Mouse (Mus musculus) lung, postnatal 0 days (tissue): ENCODE data around the gene Galm. TPM values are rescaled to one million over a fixed set of nuclear protein-coding genes. Genes with fewer than 3 reads are reported as not detected.

Source experiments
- ATAC-seq: fragments of 200-750 bp; cut with Nextera tagmentation; 2 replicates; pipeline ENCODE4 v1.8.0; 2017; ENCODE audit warnings: moderate library complexity
- DNase-seq: peaks from one replicate; pipeline ENCODE4 v3.0.0-alpha.2; 2016; ENCODE audit warnings: low spot score
- H3K27ac ChIP-seq: fragments of 300-500 bp; sonication (generic); 2 replicates; pipeline ENCODE4 v1.5.1; 2014; ENCODE audit warnings: antibody characterized with exemption, mild to moderate bottlenecking, low read length, mixed read lengths
- H3K27me3 ChIP-seq: fragments of 300-500 bp; sonication (generic); replicated peaks from 2 replicates; pipeline ENCODE4 v1.6.1; 2014; ENCODE audit warnings: low read length, mixed read lengths; ENCODE audit not compliant: insufficient read depth
- H3K36me3 ChIP-seq: fragments of 300-500 bp; sonication (generic); 2 replicates; pipeline ENCODE4 v1.6.1; 2014; ENCODE audit warnings: low read length, mixed read lengths; ENCODE audit not compliant: insufficient read depth
- H3K4me1 ChIP-seq: fragments of 300-500 bp; sonication (generic); 2 replicates; pipeline ENCODE4 v1.6.1; 2014; ENCODE audit warnings: antibody characterized with exemption, low read depth, low read length, mixed read lengths; ENCODE audit not compliant: insufficient read depth
- H3K4me2 ChIP-seq: fragments of 300-500 bp; sonication (generic); replicated peaks from 2 replicates; pipeline ENCODE4 v1.6.1; 2014; ENCODE audit warnings: low read depth, mild to moderate bottlenecking, low read length, moderate library complexity, mixed read lengths
- H3K4me3 ChIP-seq: fragments of 300-500 bp; sonication (generic); 2 replicates; pipeline ENCODE4 v1.5.1; 2014; ENCODE audit warnings: low read depth, low read length
- H3K9ac ChIP-seq: fragments of 300-500 bp; sonication (generic); replicated peaks from 2 replicates; pipeline ENCODE4 v1.6.1; 2014; ENCODE audit warnings: low read depth, mild to moderate bottlenecking
- H3K9me3 ChIP-seq: fragments of 300-500 bp; sonication (generic); 2 replicates; pipeline ENCODE4 v1.6.1; 2016; ENCODE audit warnings: low read length, mixed read lengths
- CTCF ChIP-seq: IDR thresholded peaks from 2 replicates; pipeline ENCODE4 v1.5.1; 2016; ENCODE audit warnings: antibody characterized with exemption, mild to moderate bottlenecking
- EP300 ChIP-seq: IDR thresholded peaks from 2 replicates; pipeline ENCODE4 v1.6.1; 2016; ENCODE audit warnings: antibody characterized with exemption, mild to moderate bottlenecking, control low read depth
- WGBS: fragments of 180-500 bp; shearing (Covaris S2); extraction: QIAGEN DNeasy Blood & Tissue Kit; methylation state at CpG from one replicate; pipeline ENCODE4 v1.1.7; 2014; 5-methylcytosine and 5-hydroxymethylcytosine counted together
- polyA plus RNA-seq: library from polyadenylated mRNA; unstranded; fragments of >200 nt; fragmentation: Nextera tagmentation; extraction: Ambion mirVana; gene quantifications from 2 replicates; pipeline ENCODE4 v1.2.1, GENCODE M21; 2015

Gene Galm
- polyA plus RNA-seq, 1 experiment from 2014 or later = 7.5 TPM

DNA sequence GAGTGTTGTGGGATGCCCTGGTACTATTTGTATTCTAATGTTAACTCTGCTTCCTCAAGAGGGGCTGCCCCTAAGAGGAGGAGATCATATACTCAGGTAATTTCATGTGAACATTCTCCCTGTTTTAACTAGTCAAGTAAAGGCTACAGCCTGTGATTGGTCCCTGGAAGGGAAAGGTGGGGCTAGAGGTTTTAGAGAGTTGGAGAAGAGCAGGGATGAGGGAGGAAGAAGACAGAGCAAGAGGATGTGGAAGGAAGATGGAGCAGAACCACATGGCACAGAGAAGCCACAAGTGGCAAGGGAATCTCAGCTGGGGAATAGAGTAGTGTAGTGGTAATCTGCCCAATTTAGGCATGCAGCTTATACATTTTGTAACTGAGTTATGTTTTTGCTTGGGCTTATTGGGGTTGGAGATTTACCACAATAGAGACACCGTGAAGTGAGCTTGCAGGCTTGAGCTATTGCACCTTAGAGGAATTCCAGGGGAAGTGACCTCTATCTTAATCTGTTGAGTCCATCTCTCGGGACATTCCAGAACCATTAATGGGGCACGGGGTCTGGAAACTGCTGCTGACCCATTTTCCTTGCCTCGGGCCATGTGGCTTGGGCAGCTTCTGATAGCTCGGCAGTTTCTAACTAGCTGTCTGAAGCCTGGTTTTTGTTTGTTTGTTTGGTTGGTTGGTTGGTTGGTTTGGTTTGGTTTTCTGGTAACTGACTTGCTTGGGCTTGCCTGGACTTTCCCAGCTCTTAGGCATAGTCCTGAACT is 2.1 kb upstream of the Galm start:
- no peak overlapping the region for H3K4me2 ChIP-seq
- DNase-seq = no peak
- no peak overlapping the region for H3K9ac ChIP-seq
- no peaks in the 10 kb centered on the region for H3K9me3 ChIP-seq
- no peak overlapping the region for H3K4me3 ChIP-seq
- no peaks in the 10 kb centered on the region; the same call in 1 of the 2 replicates for H3K4me1 ChIP-seq
- TF ChIP-seq EP300 (no peak), CTCF (no peak)
- 75% methylated on average over 5 of the region's 5 CpGs for WGBS
- no peak overlapping the region for H3K27ac ChIP-seq
- ATAC-seq = no peak
- no peaks in the 10 kb centered on the region for H3K27me3 ChIP-seq
- H3K36me3 ChIP-seq = no peaks in the 10 kb centered on the region

DNA sequence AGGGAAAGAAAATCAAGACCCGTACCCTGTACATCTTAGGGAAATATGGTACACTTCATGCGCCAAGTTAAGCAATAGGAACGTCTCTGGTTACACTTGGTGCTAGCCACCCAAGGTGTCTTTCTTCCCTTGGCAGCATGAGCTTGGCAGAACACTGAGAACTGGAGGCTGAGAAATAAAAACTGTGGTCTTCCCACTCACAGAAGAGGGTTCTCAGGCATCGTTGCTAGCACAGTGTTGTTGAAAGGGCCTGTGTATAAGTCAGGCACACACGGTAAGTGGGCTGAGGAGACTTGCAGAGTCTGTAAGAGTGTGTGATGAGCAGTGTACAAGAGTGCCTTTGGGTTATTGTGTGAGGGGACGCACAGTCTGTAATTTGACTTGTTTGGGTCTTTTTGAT is 1.1 kb upstream of the Galm start:
- H3K9ac ChIP-seq = no peak overlapping the region
- WGBS = 76% methylated on average over 6 of the region's 6 CpGs
- TF ChIP-seq CTCF (no peak), EP300 (no peak)

DNA sequence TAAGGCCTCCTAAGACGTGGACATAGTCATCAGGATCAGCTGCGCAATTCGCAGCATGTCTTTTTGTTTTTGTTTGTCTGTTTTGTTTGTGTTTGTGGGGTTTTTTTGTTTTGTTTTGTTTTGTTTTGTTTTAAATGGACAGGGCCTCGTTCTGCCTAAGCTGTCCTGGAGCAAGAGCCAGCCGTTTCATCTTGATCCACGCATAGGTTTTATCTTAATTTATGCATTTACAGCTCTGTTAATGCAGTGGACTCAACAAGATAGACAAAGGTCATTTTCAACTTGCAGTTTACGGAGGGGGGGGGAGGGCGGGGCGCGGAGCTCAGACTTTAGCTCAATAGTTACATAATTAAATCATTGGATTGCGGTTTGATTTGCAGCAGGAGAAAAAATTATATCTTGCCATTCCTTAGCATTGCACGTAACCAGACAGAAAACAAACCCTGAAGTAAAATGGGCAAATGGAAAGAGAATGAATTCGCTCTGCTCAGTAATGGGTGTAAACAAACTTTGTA is 1.3 kb downstream of the Galm start:
- no peaks in the 10 kb centered on the region for H3K27me3 ChIP-seq
- TF ChIP-seq EP300 (no peak), CTCF (no peak)

More for the DNA sequence above, 1.1 kb upstream of the Galm start:
- DNase-seq (no peak), ATAC-seq (no peak)
- Histone ChIP-seq H3K27me3 (no peaks in the 10 kb centered on the region), H3K4me3 (no peak overlapping the region), H3K4me2 (no peak overlapping the region), H3K36me3 (no peaks in the 10 kb centered on the region), H3K27ac (no peak overlapping the region), H3K4me1 (no peaks in the 10 kb centered on the region; the same call in 1 of the 2 replicates), H3K9me3 (no peaks in the 10 kb centered on the region)

DNA sequence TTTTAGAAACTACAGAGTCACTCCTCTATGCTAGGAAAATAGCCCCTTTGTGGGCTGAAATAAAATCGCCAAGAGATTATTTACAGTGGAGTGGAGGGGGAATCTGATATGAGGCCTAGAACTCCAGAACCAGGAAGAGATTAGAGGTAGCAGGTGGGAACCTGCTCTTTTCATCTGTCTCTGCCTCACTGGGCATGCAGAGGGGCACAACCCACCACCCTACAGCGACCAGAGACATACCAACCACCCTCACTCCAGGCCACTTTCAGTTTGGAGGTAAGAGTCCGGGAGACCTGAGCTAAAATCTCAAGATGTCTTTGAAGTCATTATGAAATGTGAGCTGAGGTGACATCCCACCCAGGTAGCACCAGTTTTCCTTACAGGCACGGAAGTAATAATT is 2.1 kb downstream of the Galm start:
- H3K36me3 ChIP-seq = no peaks in the 10 kb centered on the region
- H3K9me3 ChIP-seq = no peaks in the 10 kb centered on the region
- ATAC-seq = no peak
- H3K27ac ChIP-seq = no peak overlapping the region
- no peaks in the 10 kb centered on the region; the same call in 1 of the 2 replicates for H3K4me1 ChIP-seq
- TF ChIP-seq EP300 (no peak), CTCF (no peak)
- H3K4me2 ChIP-seq = no peak overlapping the region
- no peak for DNase-seq
- H3K27me3 ChIP-seq = no peaks in the 10 kb centered on the region
- no peak overlapping the region for H3K9ac ChIP-seq
- 65% methylated on average over 4 of the region's 4 CpGs for WGBS
- no peak overlapping the region for H3K4me3 ChIP-seq

More for the DNA sequence above, 1.3 kb downstream of the Galm start:
- Histone ChIP-seq H3K4me2 (peak overlapping the region; percentile 66), H3K27ac (peak overlapping the region; percentile 71), H3K9ac (no peak overlapping the region), H3K4me1 (no peaks in the 10 kb centered on the region; the same call in 1 of the 2 replicates), H3K4me3 (peak overlapping the region; percentile 44; the same call in 1 of the 2 replicates), H3K9me3 (no peaks in the 10 kb centered on the region), H3K36me3 (no peaks in the 10 kb centered on the region)
- WGBS = 73% methylated on average over 13 of the region's 13 CpGs
- ATAC-seq = no peak
- DNase-seq = no peak

DNA sequence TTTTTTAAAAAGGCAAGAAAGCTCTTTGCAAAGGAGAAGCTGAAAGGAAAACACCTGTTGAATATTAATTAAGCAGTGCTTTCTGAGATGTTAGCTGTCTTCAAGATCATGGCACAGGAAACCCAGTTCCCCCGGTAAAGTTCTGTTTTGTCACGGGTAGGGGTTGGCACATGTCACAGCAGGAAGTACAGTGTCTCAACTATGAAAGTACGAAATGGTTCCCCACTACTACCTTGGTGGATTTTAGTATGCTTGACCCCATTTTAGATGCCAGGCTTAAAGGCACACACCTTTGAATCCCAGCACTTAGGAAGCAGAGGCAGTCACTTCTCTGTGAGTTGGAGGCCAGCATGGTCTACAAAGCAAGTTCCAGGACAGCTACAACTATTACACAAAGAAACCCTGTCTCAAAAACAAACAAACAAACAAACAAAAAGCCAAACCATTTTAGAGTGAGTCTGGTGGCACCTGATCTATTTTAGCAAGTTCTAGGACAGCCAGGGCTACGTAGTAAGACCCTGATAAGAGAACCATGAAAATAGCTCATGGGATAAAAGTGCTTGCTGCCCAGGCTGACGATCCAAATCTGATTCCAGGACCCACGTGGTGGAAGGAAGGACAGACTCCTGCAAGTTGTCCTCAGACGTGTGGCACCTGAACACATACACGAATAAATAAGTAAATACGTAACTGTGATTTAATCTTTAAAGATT is 3.6 kb downstream of the Galm start:
- 65% methylated on average over 9 of the region's 9 CpGs for WGBS
- Histone ChIP-seq H3K9me3 (no peaks in the 10 kb centered on the region), H3K9ac (no peak overlapping the region), H3K4me1 (no peaks in the 10 kb centered on the region; the same call in 1 of the 2 replicates), H3K27ac (no peak overlapping the region), H3K4me2 (no peak overlapping the region), H3K4me3 (no peak overlapping the region), H3K27me3 (no peaks in the 10 kb centered on the region), H3K36me3 (no peaks in the 10 kb centered on the region)
- no peak for ATAC-seq
- TF ChIP-seq EP300 (no peak), CTCF (no peak)
- DNase-seq = no peak

DNA sequence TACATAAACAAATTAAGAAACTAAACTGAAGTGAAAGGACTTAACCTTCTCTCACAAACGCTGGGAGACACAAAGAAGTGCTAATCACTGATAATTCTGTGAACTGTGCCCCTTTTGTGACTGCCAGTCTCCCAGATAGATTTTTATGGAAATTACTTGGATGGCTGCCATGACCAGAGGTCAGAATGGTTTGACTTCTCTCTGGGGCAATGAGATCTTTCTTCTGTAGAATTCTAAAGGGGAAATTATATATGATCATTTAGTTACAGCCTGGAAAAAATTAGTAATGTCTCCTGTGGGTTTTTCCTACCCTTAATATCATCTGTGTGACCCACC is 4.1 kb downstream of the Galm start:
- H3K4me3 ChIP-seq = no peak overlapping the region
- H3K9ac ChIP-seq = no peak overlapping the region
- H3K9me3 ChIP-seq = no peaks in the 10 kb centered on the region
- no peak for DNase-seq
- no peaks in the 10 kb centered on the region; the same call in 1 of the 2 replicates for H3K4me1 ChIP-seq
- no peaks in the 10 kb centered on the region for H3K27me3 ChIP-seq
- H3K36me3 ChIP-seq = no peaks in the 10 kb centered on the region
- H3K4me2 ChIP-seq = no peak overlapping the region
- ATAC-seq = no peak
- WGBS = 52% methylated on average over 1 of the region's 1 CpGs
- H3K27ac ChIP-seq = no peak overlapping the region
- TF ChIP-seq EP300 = no peak
- no peak for TF ChIP-seq CTCF
